Mouse (Mus musculus): ENCODE data around the gene Pla2g4c. TPM values are rescaled to one million over a fixed set of nuclear protein-coding genes. Genes with fewer than 3 reads are reported as not detected.
A peak's percentile ranks its signal among the peaks of the same experiment; 100 is the strongest.

The Pla2g4c gene
- total RNA-seq, 2 experiments from 2014 or later, result 0.79 TPM; not detected in 1

GRCm38 (mm10) chr7:13298821-13299220, 25.6 kb upstream of the Pla2g4c start:
- intact Hi-C loops (cut with DNase I), result no loop called here
- no peak for DNase-seq (ENCODE audit: extremely low spot score in 1 of 2, low spot score in 2 of 2)
- H3K27ac ChIP-seq, result no peak overlapping the region
- H3K4me3 ChIP-seq, result no peak overlapping the region
- TF ChIP-seq CTCF (IDR thresholded peaks at IDR 0.05), result no peak

GRCm38 (mm10) chr7:13301643-13302042, 22.8 kb upstream of the Pla2g4c start:
- intact Hi-C loops (cut with DNase I), result no loop called here
- no peak for DNase-seq (ENCODE audit: extremely low spot score in 1 of 2, low spot score in 2 of 2)
- Histone ChIP-seq H3K27ac (no peak overlapping the region), H3K4me3 (no peak overlapping the region)
- no peak for TF ChIP-seq CTCF (IDR thresholded peaks at IDR 0.05)

- intact Hi-C loops (cut with DNase I), result no loop called here
- Histone ChIP-seq H3K27ac (no peak overlapping the region), H3K4me3 (no peak overlapping the region)
- TF ChIP-seq CTCF (IDR thresholded peaks at IDR 0.05), result no peak
- no peak for DNase-seq (ENCODE audit: extremely low spot score in 1 of 2, low spot score in 2 of 2)
These were observed 21.7 kb upstream of the Pla2g4c start for GRCm38 (mm10) chr7:13302780-13303179.

- Histone ChIP-seq H3K27ac (no peak overlapping the region), H3K4me3 (no peak overlapping the region)
- intact Hi-C loops (cut with DNase I), result no loop called here
- no peak for TF ChIP-seq CTCF (IDR thresholded peaks at IDR 0.05)
- no peak for DNase-seq (ENCODE audit: extremely low spot score in 1 of 2, low spot score in 2 of 2)
These were observed 21.1 kb upstream of the Pla2g4c start for GRCm38 (mm10) chr7:13303372-13303771.

GRCm38 (mm10) chr7:13309407-13309806, 15.0 kb upstream of the Pla2g4c start:
- H3K27ac ChIP-seq, result no peak overlapping the region
- DNase-seq (ENCODE audit: extremely low spot score in 1 of 2, low spot score in 2 of 2), result no peak
- no peak overlapping the region for H3K4me3 ChIP-seq
- no peak for TF ChIP-seq CTCF (IDR thresholded peaks at IDR 0.05)
- intact Hi-C loops (cut with DNase I), result no loop called here

GRCm38 (mm10) chr7:13310493-13311199, 13.8 kb upstream of the Pla2g4c start:
- TF ChIP-seq CTCF (IDR thresholded peaks at IDR 0.05), result no peak
- DNase-seq (ENCODE audit: extremely low spot score in 1 of 2, low spot score in 2 of 2), result no peak
- intact Hi-C loops (cut with DNase I), result no loop called here
- H3K4me3 ChIP-seq, result no peak overlapping the region
- no peak overlapping the region for H3K27ac ChIP-seq

GRCm38 (mm10) chr7:13311401-13311800, 13.1 kb upstream of the Pla2g4c start:
- Histone ChIP-seq H3K27ac (no peak overlapping the region), H3K4me3 (no peak overlapping the region)
- no peak for DNase-seq (ENCODE audit: extremely low spot score in 1 of 2, low spot score in 2 of 2)
- TF ChIP-seq CTCF (IDR thresholded peaks at IDR 0.05), result no peak
- intact Hi-C loops (cut with DNase I), result no loop called here

- no peak for DNase-seq (ENCODE audit: extremely low spot score in 1 of 2, low spot score in 2 of 2)
- no peak overlapping the region for H3K4me3 ChIP-seq
- intact Hi-C loops (cut with DNase I), result no loop called here
- no peak for TF ChIP-seq CTCF (IDR thresholded peaks at IDR 0.05)
- H3K27ac ChIP-seq, result no peak overlapping the region
These were observed 10.3 kb upstream of the Pla2g4c start for GRCm38 (mm10) chr7:13314095-13314597.

GRCm38 (mm10) chr7:13321424-13321823, 3.0 kb upstream of the Pla2g4c start:
- H3K27ac ChIP-seq, result no peak overlapping the region
- no peak overlapping the region for H3K4me3 ChIP-seq
- TF ChIP-seq CTCF (IDR thresholded peaks at IDR 0.05), result no peak
- intact Hi-C loops (cut with DNase I), result no loop called here
- no peak for DNase-seq (ENCODE audit: extremely low spot score in 1 of 2, low spot score in 2 of 2)

GRCm38 (mm10) chr7:13330575-13330974, 6.1 kb downstream of the Pla2g4c start:
- H3K27ac ChIP-seq, result no peak overlapping the region
- no peak for DNase-seq (ENCODE audit: extremely low spot score in 1 of 2, low spot score in 2 of 2)
- no peak for TF ChIP-seq CTCF (IDR thresholded peaks at IDR 0.05)
- no peak overlapping the region for H3K4me3 ChIP-seq
- intact Hi-C loops (cut with DNase I), result no loop called here

- Histone ChIP-seq H3K27ac (no peak overlapping the region), H3K4me3 (no peak overlapping the region)
- peak; percentile 9 to 15 for DNase-seq (ENCODE audit: extremely low spot score in 1 of 2, low spot score in 2 of 2)
- intact Hi-C loops (cut with DNase I), result no loop called here
- no peak for TF ChIP-seq CTCF (IDR thresholded peaks at IDR 0.05)
These were observed 31.5 kb downstream of the Pla2g4c start for GRCm38 (mm10) chr7:13355943-13356342.

- DNase-seq (ENCODE audit: extremely low spot score in 1 of 2, low spot score in 2 of 2), result no peak
- intact Hi-C loops (cut with DNase I), result no loop called here
These were observed 56.1 kb downstream of the Pla2g4c start for GRCm38 (mm10) chr7:13380588-13380987.

GRCm38 (mm10) chr7:13397832-13398231, 73.4 kb downstream of the Pla2g4c start, which contains the start of gene Cabp5:
Gene Cabp5, plus strand, starts transcription at chr7:13398132.
- no peak for TF ChIP-seq CTCF (IDR thresholded peaks at IDR 0.05)
- intact Hi-C loops (cut with DNase I), result no loop called here
- no peak within 1 kb of the TSS for H3K4me3 ChIP-seq
- H3K27ac ChIP-seq, result no peak within 1 kb of the TSS
- DNase-seq (ENCODE audit: extremely low spot score in 1 of 2, low spot score in 2 of 2), result no peak

More at GRCm38 (mm10) chr7:13380588-13380987, 56.1 kb downstream of the Pla2g4c start:
- H3K4me3 ChIP-seq, result no peak overlapping the region
- no peak overlapping the region for H3K27ac ChIP-seq
- TF ChIP-seq CTCF (IDR thresholded peaks at IDR 0.05), result no peak

Other genes with a start within 250 kb of the Pla2g4c start
- not detected for gene Vmn1r85, start 229.5 kb upstream of the Pla2g4c start, total RNA-seq (2021)
- gene Vmn1r86, start 204.7 kb upstream of the Pla2g4c start, total RNA-seq (2021), result not detected
- gene Vmn1r87, start 184.5 kb upstream of the Pla2g4c start, total RNA-seq (2021), result not detected
- under 1 TPM; 0.07 to 0.16 TPM for gene Vmn1r88, start 165.1 kb upstream of the Pla2g4c start, total RNA-seq (2021)
- gene Vmn1r89, start 111.6 kb upstream of the Pla2g4c start, total RNA-seq (2021), result not detected
- 1 to 10 TPM; 7.7 to 9.9 TPM for gene Lig1, start 47.4 kb upstream of the Pla2g4c start, total RNA-seq (2021)
- 10 to 100 TPM; 15.7 to 16.5 TPM for gene Zswim9, start 45.9 kb upstream of the Pla2g4c start, total RNA-seq (2021)
- 1 to 10 TPM in 1 of 2 experiments, under 1 TPM in 1; 0.56 to 1.9 TPM for gene Cabp5, start 73.5 kb downstream of the Pla2g4c start, total RNA-seq (2021)
- gene Bsph1, start 126.2 kb downstream of the Pla2g4c start, total RNA-seq (2021), result under 1 TPM in 1 of 2 experiments, not detected in 1; 0.44 TPM
- not detected for gene Bsph2, start 246.4 kb downstream of the Pla2g4c start, total RNA-seq (2021)